Mouse (Mus musculus): ENCODE measurements around the gene Ppp1r11.

GRCm38 (mm10) chr17:36970316-36970890, 18.9 kb upstream of the Ppp1r11 start:
- TF ChIP-seq EP300 (optimal IDR thresholded peaks at IDR 0.05) (no peak), CTCF (IDR thresholded peaks at IDR 0.05; ENCODE audit: low read depth) (no peak)

Measured in stomach, postnatal 0 days (tissue).